Mouse (Mus musculus): ENCODE results near the gene Cox4i2. TPM values are rescaled to one million over a fixed set of nuclear protein-coding genes. Genes with fewer than 3 reads are reported as not detected.

Cox4i2 gene
- polyA plus RNA-seq, 1 experiment from 2014 or later: 21.1 TPM

DNA sequence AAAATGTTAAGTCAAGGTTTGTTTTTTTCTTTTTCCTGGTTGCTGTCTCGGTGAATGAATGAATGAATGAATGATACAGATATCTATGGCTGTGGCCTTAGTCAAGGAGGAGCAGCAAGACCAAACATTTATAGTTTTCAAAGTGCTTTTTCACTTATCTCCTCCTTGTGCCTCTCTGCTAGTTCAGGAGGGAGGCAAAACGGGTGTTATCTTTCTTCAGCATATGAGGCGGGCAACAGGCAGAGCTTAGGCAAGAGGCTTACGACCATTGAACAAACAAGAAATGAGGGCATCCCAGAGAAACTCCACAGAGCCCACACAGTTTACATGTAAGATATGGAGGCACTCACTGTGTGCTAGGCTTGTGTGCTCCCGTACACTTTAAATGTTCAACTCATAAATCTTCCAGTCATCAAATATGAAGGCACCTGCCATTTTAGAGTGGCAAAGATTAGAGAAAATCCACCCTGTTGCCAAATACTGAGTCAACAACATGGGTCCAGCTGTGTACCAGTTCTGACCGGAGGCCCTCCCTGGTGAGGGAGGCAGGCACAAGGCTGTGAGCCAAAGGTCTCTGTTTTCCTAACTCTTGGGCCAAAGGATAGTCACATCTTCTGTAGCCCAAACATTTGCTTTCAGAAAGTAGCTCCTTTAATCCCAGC, 60.4 kb downstream of the Cox4i2 start:
- Histone ChIP-seq H3K27ac (peak overlapping the region; percentile 70; the same call in 1 of the 2 replicates), H3K9me3 (no peaks in the 10 kb centered on the region), H3K36me3 (peaks cover 7% of the 10 kb centered on the region; the same call in 1 of the 2 replicates), H3K4me1 (peaks cover 77% of the 10 kb centered on the region), H3K4me3 (no peak overlapping the region), H3K27me3 (ENCODE audit: insufficient read depth, poor library complexity, severe bottlenecking) (no peaks in the 10 kb centered on the region)
- 50% methylated on average over 6 of the region's 6 CpGs for WGBS
- DNase-seq (ENCODE audit: low spot score): peak; percentile 86

Small RNAs within 50 kb of the gene (microRNA-seq; reads per million reads assigned to microRNA genes)
- not detected for gene Gm23802

Other genes starting within 250 kb of the Cox4i2 start
- gene Defb26, start 242.5 kb upstream of the Cox4i2 start, polyA plus RNA-seq (2016; fragmentation: Nextera tagmentation; extraction: Ambion mirVana): not detected in 2 replicates
- not detected in 2 replicates for gene Defb28, start 235.9 kb upstream of the Cox4i2 start, polyA plus RNA-seq (2016; fragmentation: Nextera tagmentation; extraction: Ambion mirVana)
- not detected in 2 replicates for gene Defb29, start 214.1 kb upstream of the Cox4i2 start, polyA plus RNA-seq (2016; fragmentation: Nextera tagmentation; extraction: Ambion mirVana)
- not detected in 2 replicates for gene Gm17416, start 184.8 kb upstream of the Cox4i2 start, polyA plus RNA-seq (2016; fragmentation: Nextera tagmentation; extraction: Ambion mirVana)
- not detected in 2 replicates for gene Defb21, start 181.4 kb upstream of the Cox4i2 start, polyA plus RNA-seq (2016; fragmentation: Nextera tagmentation; extraction: Ambion mirVana)
- 0.40 and 0.58 TPM in 2 replicates for gene Defb19, start 173.9 kb upstream of the Cox4i2 start, polyA plus RNA-seq (2016; fragmentation: Nextera tagmentation; extraction: Ambion mirVana)
- gene Defb45, start 154.8 kb upstream of the Cox4i2 start, polyA plus RNA-seq (2016; fragmentation: Nextera tagmentation; extraction: Ambion mirVana): not detected in 2 replicates
- not detected in 2 replicates for gene Defb36, start 149.8 kb upstream of the Cox4i2 start, polyA plus RNA-seq (2016; fragmentation: Nextera tagmentation; extraction: Ambion mirVana)
- gene Defb25, start 131.1 kb upstream of the Cox4i2 start, polyA plus RNA-seq (2016; fragmentation: Nextera tagmentation; extraction: Ambion mirVana): 0.67 TPM in 1 of 2 replicates, not detected in the other
- 4.9 and 5.1 TPM in 2 replicates for gene Rem1, start 127.2 kb upstream of the Cox4i2 start, polyA plus RNA-seq (2016; fragmentation: Nextera tagmentation; extraction: Ambion mirVana)
- gene H13, start 84.7 kb upstream of the Cox4i2 start, polyA plus RNA-seq (2016; fragmentation: Nextera tagmentation; extraction: Ambion mirVana): 84.1 and 103 TPM in 2 replicates
- 28.0 and 33.2 TPM in 2 replicates for gene Mcts2, start 67.1 kb upstream of the Cox4i2 start, polyA plus RNA-seq (2016; fragmentation: Nextera tagmentation; extraction: Ambion mirVana)
- gene Id1, start 17.9 kb upstream of the Cox4i2 start, polyA plus RNA-seq (2016; fragmentation: Nextera tagmentation; extraction: Ambion mirVana): 92.5 and 124 TPM in 2 replicates
- 72.8 and 76.2 TPM in 2 replicates for gene Bcl2l1, start 77.6 kb downstream of the Cox4i2 start, polyA plus RNA-seq (2016; fragmentation: Nextera tagmentation; extraction: Ambion mirVana)
- 74.7 and 97.0 TPM in 2 replicates for gene Tpx2, start 93.8 kb downstream of the Cox4i2 start, polyA plus RNA-seq (2016; fragmentation: Nextera tagmentation; extraction: Ambion mirVana)
- 0.05 and 0.07 TPM in 2 replicates for gene Mylk2, start 157.2 kb downstream of the Cox4i2 start, polyA plus RNA-seq (2016; fragmentation: Nextera tagmentation; extraction: Ambion mirVana)
- 0.21 and 0.36 TPM in 2 replicates for gene Foxs1, start 179.0 kb downstream of the Cox4i2 start, polyA plus RNA-seq (2016; fragmentation: Nextera tagmentation; extraction: Ambion mirVana)
- gene Dusp15, start 197.5 kb downstream of the Cox4i2 start, polyA plus RNA-seq (2016; fragmentation: Nextera tagmentation; extraction: Ambion mirVana): 0.04 TPM in 2 replicates
- 0.47 and 0.85 TPM in 2 replicates for gene Ttll9, start 208.3 kb downstream of the Cox4i2 start, polyA plus RNA-seq (2016; fragmentation: Nextera tagmentation; extraction: Ambion mirVana)